Mouse (Mus musculus): ENCODE data around the gene Ppp4r4. TPM values are rescaled to one million over a fixed set of nuclear protein-coding genes. Genes with fewer than 3 reads are reported as not detected.

The Ppp4r4 gene
- polyA plus RNA-seq, 1 experiment: 22.3 TPM

DNA sequence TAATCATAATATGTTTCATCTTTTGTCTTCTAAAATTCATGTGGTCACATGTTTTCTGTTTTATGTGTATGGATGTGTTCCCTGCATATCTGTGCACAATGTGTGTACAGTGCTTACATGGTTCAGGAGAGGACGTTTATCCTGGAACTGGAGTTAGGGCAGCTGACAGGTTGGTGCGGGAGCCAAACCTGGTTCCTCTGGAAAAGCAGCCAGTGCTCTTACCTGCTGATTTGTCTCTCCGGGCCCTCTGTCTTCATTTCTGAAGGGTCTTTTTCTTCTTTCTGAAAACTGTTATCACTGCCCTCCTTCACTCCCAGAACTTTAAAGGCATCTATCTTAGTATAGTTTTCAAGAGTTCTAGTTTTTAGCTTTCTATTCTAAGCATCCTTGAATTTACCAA lies 111.7 kb downstream of the Ppp4r4 start:
- no peaks in the 10 kb centered on the region for H3K27me3 ChIP-seq (ENCODE audit: control insufficient read depth, insufficient read depth, low read length)
- TF ChIP-seq CTCF (IDR thresholded peaks at IDR 0.05; ENCODE audit: borderline replicate concordance, insufficient read depth, low read depth, low read length) (no peak), POLR2A (IDR thresholded peaks at IDR 0.05; ENCODE audit: borderline replicate concordance, insufficient read depth, low read length) (no peak)
- no peak overlapping the region for H3K4me3 ChIP-seq (replicated peaks; ENCODE audit: insufficient read depth, low read depth, low read length)
- 76% methylated on average over 3 of the region's 3 CpGs for WGBS
- H3K27ac ChIP-seq (ENCODE audit: insufficient read depth, low read length): no peak overlapping the region
- DNase-seq: no peak
- H3K4me1 ChIP-seq (ENCODE audit: control insufficient read depth, insufficient read depth, low read length): no peaks in the 10 kb centered on the region

DNA sequence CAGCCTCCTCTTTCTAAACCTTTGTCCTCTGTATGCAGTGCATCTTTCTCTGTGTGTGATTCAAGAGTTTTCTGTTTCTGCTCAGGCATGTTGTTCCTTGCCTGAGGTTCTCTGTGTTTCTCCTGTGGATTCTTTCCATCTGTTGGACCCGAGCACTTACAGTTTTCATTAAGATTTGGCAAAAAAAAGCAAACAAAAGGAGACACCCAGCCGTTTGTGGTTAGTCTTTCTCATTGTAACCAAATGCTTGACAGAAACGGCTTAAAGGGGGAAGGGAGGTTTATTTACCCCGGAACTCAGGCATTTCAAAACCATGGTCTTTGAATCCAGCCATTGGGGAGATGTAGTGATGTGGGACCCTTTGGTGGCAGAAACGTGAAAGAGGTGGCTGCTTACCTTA lies 112.5 kb downstream of the Ppp4r4 start:
- WGBS: 25% methylated on average over 5 of the region's 5 CpGs
- no peak overlapping the region for H3K27ac ChIP-seq (ENCODE audit: insufficient read depth, low read length)
- no peaks in the 10 kb centered on the region for H3K27me3 ChIP-seq (ENCODE audit: control insufficient read depth, insufficient read depth, low read length)
- TF ChIP-seq POLR2A (IDR thresholded peaks at IDR 0.05; ENCODE audit: borderline replicate concordance, insufficient read depth, low read length): no peak
- TF ChIP-seq CTCF (IDR thresholded peaks at IDR 0.05; ENCODE audit: borderline replicate concordance, insufficient read depth, low read depth, low read length): no peak
- DNase-seq: no peak
- no peak overlapping the region for H3K4me3 ChIP-seq (replicated peaks; ENCODE audit: insufficient read depth, low read depth, low read length)
- no peaks in the 10 kb centered on the region for H3K4me1 ChIP-seq (ENCODE audit: control insufficient read depth, insufficient read depth, low read length)

DNA sequence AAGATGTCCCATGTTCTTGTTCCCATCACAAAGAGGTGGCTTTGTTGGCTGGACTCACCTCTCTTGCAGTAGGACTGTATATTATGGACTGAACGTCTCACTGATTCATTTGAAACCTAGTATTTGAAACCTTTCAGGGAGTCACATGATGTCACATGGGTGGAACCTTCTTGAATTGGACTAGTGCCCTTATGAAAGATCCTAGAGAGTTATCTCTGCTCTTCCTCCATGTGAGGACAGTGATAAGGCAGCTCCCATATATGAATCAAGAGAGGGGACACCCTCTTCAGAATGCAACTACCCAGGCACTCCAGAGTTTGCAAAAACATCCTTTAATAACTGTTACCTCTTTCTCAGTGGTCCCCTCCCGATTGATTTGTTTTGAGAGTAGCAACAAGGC lies 114.2 kb downstream of the Ppp4r4 start:
- H3K4me1 ChIP-seq (ENCODE audit: control insufficient read depth, insufficient read depth, low read length): no peaks in the 10 kb centered on the region
- H3K27me3 ChIP-seq (ENCODE audit: control insufficient read depth, insufficient read depth, low read length): no peaks in the 10 kb centered on the region
- TF ChIP-seq POLR2A (IDR thresholded peaks at IDR 0.05; ENCODE audit: borderline replicate concordance, insufficient read depth, low read length) (no peak), CTCF (IDR thresholded peaks at IDR 0.05; ENCODE audit: borderline replicate concordance, insufficient read depth, low read depth, low read length) (no peak)
- WGBS: 77% methylated on average over 2 of the region's 2 CpGs
- no peak overlapping the region for H3K4me3 ChIP-seq (replicated peaks; ENCODE audit: insufficient read depth, low read depth, low read length)
- H3K27ac ChIP-seq (ENCODE audit: insufficient read depth, low read length): no peak overlapping the region
- no peak for DNase-seq

DNA sequence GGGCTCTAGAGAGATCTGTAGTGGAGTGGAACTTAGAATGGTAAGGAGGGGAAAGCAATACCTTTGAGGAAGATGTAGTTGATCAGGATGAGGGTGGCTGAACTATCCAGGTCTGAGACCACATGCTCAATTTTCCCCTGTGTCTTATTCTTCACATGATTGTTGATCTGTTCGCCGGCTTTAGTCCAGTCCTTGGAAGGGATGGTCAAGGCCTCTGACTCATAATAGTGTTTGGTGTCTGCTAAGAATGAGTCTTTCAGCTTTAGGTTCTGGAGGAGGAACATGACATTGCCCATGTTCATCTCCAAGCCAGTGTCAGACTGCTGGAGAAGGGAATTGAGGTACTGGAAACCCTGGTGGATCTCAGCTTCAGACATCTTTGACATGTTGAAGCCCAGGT lies 121.8 kb downstream of the Ppp4r4 start:
- TF ChIP-seq POLR2A (IDR thresholded peaks at IDR 0.05; ENCODE audit: borderline replicate concordance, insufficient read depth, low read length): no peak
- TF ChIP-seq CTCF (IDR thresholded peaks at IDR 0.05; ENCODE audit: borderline replicate concordance, insufficient read depth, low read depth, low read length): no peak
- Histone ChIP-seq H3K4me1 (ENCODE audit: control insufficient read depth, insufficient read depth, low read length) (no peaks in the 10 kb centered on the region), H3K27ac (ENCODE audit: insufficient read depth, low read length) (no peak overlapping the region), H3K4me3 (replicated peaks; ENCODE audit: insufficient read depth, low read depth, low read length) (no peak overlapping the region), H3K27me3 (ENCODE audit: control insufficient read depth, insufficient read depth, low read length) (no peaks in the 10 kb centered on the region)
- DNase-seq: no peak
- WGBS: 95% methylated on average over 2 of the region's 2 CpGs

DNA sequence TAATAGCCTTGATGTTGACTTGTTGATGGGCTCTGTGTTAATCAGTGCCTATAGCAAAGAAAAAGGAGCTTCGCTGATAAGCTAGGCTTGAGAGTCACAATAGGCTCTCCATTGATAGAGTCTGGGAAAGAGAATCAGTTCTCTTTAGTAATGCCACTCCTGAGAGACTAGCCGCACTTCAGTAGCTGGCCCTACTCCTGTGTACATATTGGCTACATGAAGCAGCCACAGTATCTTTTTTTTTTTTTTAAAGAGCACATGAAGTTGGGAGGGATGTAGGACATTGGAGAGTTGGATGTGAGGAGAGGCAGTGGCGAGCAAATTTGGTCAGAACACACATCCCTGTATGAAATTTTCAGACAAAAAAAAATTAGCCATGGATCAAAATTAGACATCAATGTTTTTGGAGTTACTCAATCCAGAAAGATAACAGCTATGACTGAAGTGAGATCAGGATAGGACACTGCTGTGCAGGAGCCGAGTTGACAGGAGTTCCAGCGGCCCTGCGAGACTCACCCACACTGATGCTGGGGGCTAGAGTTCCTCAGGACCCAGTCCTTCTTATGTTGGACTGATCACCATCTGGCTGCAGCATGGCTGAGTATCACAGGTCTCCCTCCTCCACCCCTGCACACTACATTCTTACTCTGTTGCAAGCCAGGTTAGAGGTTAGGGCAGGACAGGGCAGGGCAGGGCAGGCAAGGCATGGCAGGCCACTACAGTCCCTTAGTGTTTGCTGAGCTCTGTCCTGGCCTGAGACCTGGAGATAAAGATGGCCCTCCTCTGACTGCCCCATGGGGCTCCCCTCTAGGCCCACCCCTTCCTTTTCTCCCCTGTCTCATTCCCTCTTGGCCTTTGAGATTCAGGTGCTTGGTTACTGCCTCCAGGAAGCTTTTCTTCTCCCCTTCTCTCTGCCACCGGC lies 123.3 kb downstream of the Ppp4r4 start:
- 87% methylated on average over 7 of the region's 7 CpGs for WGBS

DNA sequence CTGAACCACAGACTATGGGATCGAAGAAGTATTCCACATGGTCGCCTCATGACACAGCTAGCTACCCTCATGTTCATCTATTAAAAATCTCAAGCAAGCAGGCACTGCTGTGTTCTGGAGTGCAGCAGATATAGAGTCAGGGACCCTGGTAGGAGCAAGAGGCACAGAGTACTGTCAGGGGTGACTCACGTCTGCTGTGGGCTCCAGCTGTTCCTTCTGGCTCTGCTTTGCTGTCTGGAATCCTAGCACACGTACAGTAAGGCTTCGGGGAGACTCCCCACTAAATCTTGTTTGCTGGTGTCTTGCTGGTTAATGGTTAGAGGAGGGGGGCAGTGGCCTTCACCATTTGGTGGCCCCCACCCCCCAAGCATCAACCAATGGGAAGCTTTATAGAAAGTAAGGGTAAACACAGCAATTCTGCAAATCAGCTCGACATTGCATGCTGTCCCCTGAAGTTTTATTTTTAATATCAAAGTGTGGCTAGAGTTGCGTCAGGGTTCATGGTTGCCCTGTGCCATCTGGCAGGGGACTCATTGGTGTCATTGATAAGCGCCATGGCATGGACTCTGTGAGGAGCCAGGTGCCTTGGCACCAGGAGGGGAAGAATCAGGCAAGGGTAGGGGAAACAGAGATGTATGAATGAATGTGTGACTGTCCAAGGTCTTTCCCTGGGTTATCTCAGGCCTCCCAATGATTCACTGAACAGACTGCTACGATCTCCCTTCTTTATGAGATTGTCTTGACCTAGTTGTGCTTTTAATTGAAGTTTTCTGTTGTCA lies 125.0 kb downstream of the Ppp4r4 start, which contains the start of gene Serpina6:
TSS of gene Serpina6 (minus strand) at position 365 of the 779 bp plus-strand sequence.
- no peak within 1 kb of the TSS for H3K27ac ChIP-seq (ENCODE audit: insufficient read depth, low read length)
- TF ChIP-seq POLR2A (IDR thresholded peaks at IDR 0.05; ENCODE audit: borderline replicate concordance, insufficient read depth, low read length) (no peak), CTCF (IDR thresholded peaks at IDR 0.05; ENCODE audit: borderline replicate concordance, insufficient read depth, low read depth, low read length) (no peak)
- DNase-seq: no peak
- no peaks in the 10 kb centered on the region for H3K4me1 ChIP-seq (ENCODE audit: control insufficient read depth, insufficient read depth, low read length)
- H3K4me3 ChIP-seq (replicated peaks; ENCODE audit: insufficient read depth, low read depth, low read length): no peak within 1 kb of the TSS
- H3K27me3 ChIP-seq (ENCODE audit: control insufficient read depth, insufficient read depth, low read length): no peaks in the 10 kb centered on the region
- whole genome bisulfite sequencing: 41% methylated on average over 9 of the region's 9 CpGs

More for the DNA sequence above, 123.3 kb downstream of the Ppp4r4 start:
- DNase-seq: no peak
- TF ChIP-seq POLR2A (IDR thresholded peaks at IDR 0.05; ENCODE audit: borderline replicate concordance, insufficient read depth, low read length) (no peak), CTCF (IDR thresholded peaks at IDR 0.05; ENCODE audit: borderline replicate concordance, insufficient read depth, low read depth, low read length) (no peak)
- Histone ChIP-seq H3K4me3 (replicated peaks; ENCODE audit: insufficient read depth, low read depth, low read length) (no peak overlapping the region), H3K27me3 (ENCODE audit: control insufficient read depth, insufficient read depth, low read length) (no peaks in the 10 kb centered on the region), H3K4me1 (ENCODE audit: control insufficient read depth, insufficient read depth, low read length) (no peaks in the 10 kb centered on the region), H3K27ac (ENCODE audit: insufficient read depth, low read length) (no peak overlapping the region)

DNA sequence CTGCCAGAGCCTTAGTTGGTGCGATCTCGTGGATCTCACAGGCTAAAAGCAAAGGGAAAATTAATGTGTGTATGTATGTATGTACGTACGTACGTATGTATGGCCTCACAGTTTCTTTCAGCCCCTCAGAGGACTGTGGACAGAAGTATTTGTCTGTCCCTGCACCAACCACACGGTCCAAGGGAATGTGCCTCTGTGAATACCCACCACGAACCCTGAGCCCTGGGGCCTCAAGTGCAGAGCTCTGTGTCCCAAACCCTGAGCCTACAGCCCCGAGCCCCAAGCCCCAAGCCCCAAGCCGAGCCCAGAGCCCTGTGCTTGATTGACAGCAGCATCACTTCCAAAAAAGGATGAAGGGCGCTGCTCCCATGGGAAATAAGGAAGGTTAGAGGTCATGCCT lies 125.9 kb downstream of the Ppp4r4 start:
- DNase-seq: no peak
- H3K27ac ChIP-seq (ENCODE audit: insufficient read depth, low read length): no peak overlapping the region
- no peak overlapping the region for H3K4me3 ChIP-seq (replicated peaks; ENCODE audit: insufficient read depth, low read depth, low read length)
- TF ChIP-seq POLR2A (IDR thresholded peaks at IDR 0.05; ENCODE audit: borderline replicate concordance, insufficient read depth, low read length): no peak
- no peak for TF ChIP-seq CTCF (IDR thresholded peaks at IDR 0.05; ENCODE audit: borderline replicate concordance, insufficient read depth, low read depth, low read length)
- no peaks in the 10 kb centered on the region for H3K4me1 ChIP-seq (ENCODE audit: control insufficient read depth, insufficient read depth, low read length)
- no peaks in the 10 kb centered on the region for H3K27me3 ChIP-seq (ENCODE audit: control insufficient read depth, insufficient read depth, low read length)
- WGBS: 78% methylated on average over 10 of the region's 10 CpGs
